Mouse (Mus musculus) G1E (cell line): ENCODE data around the gene Isoc2b.

Source experiments
- CTCF ChIP-seq: IDR thresholded peaks from 2 replicates; pipeline ENCODE4 v1.5.1; 2012; ENCODE audit warnings: low read depth, low read length, inconsistent platforms, mixed read lengths
- GATA1 ChIP-seq: IDR thresholded peaks from 2 replicates; pipeline ENCODE4 v1.6.1; 2012; ENCODE audit warnings: borderline replicate concordance, low read length, inconsistent platforms, mixed read lengths
- POLR2AphosphoS5 ChIP-seq: IDR thresholded peaks from 2 replicates; pipeline ENCODE4 v1.6.1; 2012; ENCODE audit warnings: low read depth, low read length, inconsistent platforms; ENCODE audit not compliant: insufficient replicate concordance
- TAL1 ChIP-seq: conservative IDR thresholded peaks from 2 replicates; pipeline ENCODE4 v1.6.1; 2012; ENCODE audit warnings: low read depth, low read length, inconsistent platforms, mixed read lengths

- TF ChIP-seq CTCF (no peak), GATA1 (no peak), TAL1 (no peak), POLR2AphosphoS5 (no peak)
Measured at GRCm38 (mm10) chr7:4835631-4836327, 34.3 kb downstream of the Isoc2b start.
